Mouse (Mus musculus): ENCODE measurements around the gene Mafk. TPM values are rescaled to one million over a fixed set of nuclear protein-coding genes. Genes with fewer than 3 reads are reported as not detected.

Mafk gene
- polyA plus RNA-seq, 1 experiment = 43.9 TPM

DNA sequence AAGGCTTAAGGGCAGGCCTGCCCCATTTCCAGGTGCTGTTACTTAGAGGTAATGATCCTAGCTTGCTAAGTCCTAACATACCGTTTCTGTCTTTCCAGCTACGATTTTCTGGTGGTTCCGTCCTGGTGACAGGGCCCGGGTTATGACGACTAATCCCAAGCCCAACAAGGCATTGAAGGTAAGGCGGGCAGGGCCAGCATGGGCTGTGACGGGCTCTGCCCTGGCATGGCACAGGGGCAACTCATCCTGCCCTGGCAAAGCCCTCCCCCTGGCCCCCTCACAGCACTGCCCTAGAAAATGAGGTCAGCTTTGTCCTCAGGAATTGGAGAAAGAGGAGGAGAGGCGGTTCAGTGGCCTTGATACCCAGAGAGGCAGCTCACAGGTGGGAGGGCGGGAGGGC lies 7.7 kb downstream of the Mafk start:
- Histone ChIP-seq H3K4me1 (replicated peaks; ENCODE audit: control insufficient read depth, insufficient read depth, low read length) (peaks cover 37% of the 10 kb centered on the region), H3K36me3 (ENCODE audit: control insufficient read depth, insufficient read depth, low read length) (peaks cover 18% of the 10 kb centered on the region), H3K4me3 (ENCODE audit: control insufficient read depth, insufficient read depth, low read length) (no peak overlapping the region), H3K27me3 (ENCODE audit: control insufficient read depth, insufficient read depth, low read length) (no peaks in the 10 kb centered on the region), H3K27ac (ENCODE audit: control insufficient read depth, insufficient read depth, low read length) (no peak overlapping the region)
- TF ChIP-seq CTCF (IDR thresholded peaks at IDR 0.05; ENCODE audit: borderline replicate concordance, control insufficient read depth, extremely low read depth, insufficient read depth, low read length, poor library complexity) (no peak), POLR2A (IDR thresholded peaks at IDR 0.05; ENCODE audit: control insufficient read depth, extremely low read depth, insufficient read depth, low read length, poor library complexity) (no peak)
- 96% methylated on average over 9 of the region's 9 CpGs for WGBS
- DNase-seq = no peak

DNA sequence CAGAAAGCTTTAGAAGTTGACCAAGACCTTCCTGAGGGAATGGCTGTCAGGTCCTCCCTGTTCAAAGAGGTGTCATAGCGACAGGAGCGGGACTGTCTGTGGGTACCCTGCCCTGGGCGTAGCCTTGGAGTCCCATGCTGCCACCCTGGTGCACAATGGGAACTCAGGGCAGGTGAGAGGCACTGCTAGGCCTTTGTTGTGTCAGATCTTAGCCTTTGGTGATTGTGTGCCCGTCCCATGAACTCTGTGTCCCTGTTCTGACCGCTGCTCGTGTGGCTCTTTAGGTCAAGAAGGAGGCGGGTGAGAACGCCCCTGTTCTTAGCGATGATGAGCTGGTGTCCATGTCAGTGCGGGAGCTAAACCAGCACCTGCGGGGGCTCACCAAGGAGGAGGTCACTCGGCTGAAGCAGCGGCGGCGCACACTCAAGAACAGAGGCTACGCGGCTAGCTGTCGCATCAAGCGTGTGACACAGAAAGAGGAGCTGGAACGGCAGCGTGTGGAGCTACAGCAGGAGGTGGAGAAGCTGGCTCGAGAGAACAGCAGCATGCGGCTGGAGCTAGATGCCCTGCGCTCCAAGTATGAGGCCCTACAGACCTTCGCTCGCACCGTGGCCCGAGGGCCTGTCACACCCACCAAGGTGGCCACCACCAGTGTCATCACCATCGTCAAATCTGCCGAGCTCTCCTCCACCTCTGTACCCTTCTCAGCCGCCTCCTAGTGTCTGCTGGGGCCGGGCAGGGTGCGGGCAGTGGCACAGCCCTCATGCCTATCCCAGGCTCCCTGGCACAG lies 8.7 kb downstream of the Mafk start:
- Histone ChIP-seq H3K36me3 (ENCODE audit: control insufficient read depth, insufficient read depth, low read length) (peaks cover 18% of the 10 kb centered on the region), H3K27me3 (ENCODE audit: control insufficient read depth, insufficient read depth, low read length) (no peaks in the 10 kb centered on the region), H3K4me1 (replicated peaks; ENCODE audit: control insufficient read depth, insufficient read depth, low read length) (peaks cover 28% of the 10 kb centered on the region), H3K27ac (ENCODE audit: control insufficient read depth, insufficient read depth, low read length) (no peak overlapping the region), H3K4me3 (ENCODE audit: control insufficient read depth, insufficient read depth, low read length) (no peak overlapping the region)
- TF ChIP-seq POLR2A (IDR thresholded peaks at IDR 0.05; ENCODE audit: control insufficient read depth, extremely low read depth, insufficient read depth, low read length, poor library complexity) (no peak), CTCF (IDR thresholded peaks at IDR 0.05; ENCODE audit: borderline replicate concordance, control insufficient read depth, extremely low read depth, insufficient read depth, low read length, poor library complexity) (no peak)
- 97% methylated on average over 33 of the region's 33 CpGs for WGBS
- no peak for DNase-seq

DNA sequence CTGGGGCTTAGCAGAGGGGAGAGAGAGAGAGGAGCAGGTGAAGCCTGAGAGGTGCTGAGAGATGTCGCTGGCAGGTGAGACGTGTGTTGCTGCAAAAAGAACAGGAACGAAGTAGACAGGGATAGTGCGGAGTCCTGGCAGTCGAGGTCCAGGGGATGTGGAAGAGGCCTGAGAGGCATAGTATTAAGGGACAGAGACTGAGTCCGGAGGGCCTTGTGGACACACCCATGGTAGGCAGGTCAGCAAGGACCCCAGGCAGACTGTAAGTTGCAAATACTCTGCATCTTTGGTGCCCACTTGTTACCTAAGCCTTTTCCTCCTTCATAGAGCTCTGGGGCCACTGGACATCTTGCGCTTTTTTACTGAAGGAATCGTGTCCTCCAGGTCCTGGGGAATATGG lies 9.9 kb downstream of the Mafk start:
- no peak for DNase-seq
- no peaks in the 10 kb centered on the region for H3K27me3 ChIP-seq (ENCODE audit: control insufficient read depth, insufficient read depth, low read length)
- WGBS = 95% methylated on average over 8 of the region's 8 CpGs
- TF ChIP-seq CTCF (IDR thresholded peaks at IDR 0.05; ENCODE audit: borderline replicate concordance, control insufficient read depth, extremely low read depth, insufficient read depth, low read length, poor library complexity) (no peak), POLR2A (IDR thresholded peaks at IDR 0.05; ENCODE audit: control insufficient read depth, extremely low read depth, insufficient read depth, low read length, poor library complexity) (no peak)
- no peak overlapping the region for H3K4me3 ChIP-seq (ENCODE audit: control insufficient read depth, insufficient read depth, low read length)
- H3K36me3 ChIP-seq (ENCODE audit: control insufficient read depth, insufficient read depth, low read length) = peaks cover 18% of the 10 kb centered on the region
- H3K27ac ChIP-seq (ENCODE audit: control insufficient read depth, insufficient read depth, low read length) = no peak overlapping the region
- peaks cover 16% of the 10 kb centered on the region for H3K4me1 ChIP-seq (replicated peaks; ENCODE audit: control insufficient read depth, insufficient read depth, low read length)

DNA sequence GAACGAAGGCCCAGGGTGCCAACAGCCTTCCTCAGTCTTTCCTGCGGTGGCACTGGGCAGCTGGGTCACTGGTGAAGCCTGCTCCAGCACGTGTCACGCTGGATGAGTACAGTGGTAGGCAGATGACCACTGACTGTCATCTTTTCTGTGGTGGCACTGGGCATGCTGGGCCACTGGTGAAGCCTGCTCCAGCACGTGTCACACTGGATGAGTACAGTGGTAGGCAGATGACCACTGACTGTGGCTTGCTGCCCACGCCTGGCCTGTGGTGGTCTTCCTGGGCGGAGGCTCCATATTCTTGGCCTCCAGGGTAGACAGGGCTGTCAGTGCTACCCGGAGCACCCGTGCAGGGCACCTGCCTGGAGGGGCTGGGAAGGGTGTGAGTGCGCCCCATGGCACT lies 10.6 kb downstream of the Mafk start:
- H3K27ac ChIP-seq (ENCODE audit: control insufficient read depth, insufficient read depth, low read length) = no peak overlapping the region
- no peak for DNase-seq
- no peak for TF ChIP-seq POLR2A (IDR thresholded peaks at IDR 0.05; ENCODE audit: control insufficient read depth, extremely low read depth, insufficient read depth, low read length, poor library complexity)
- no peak for TF ChIP-seq CTCF (IDR thresholded peaks at IDR 0.05; ENCODE audit: borderline replicate concordance, control insufficient read depth, extremely low read depth, insufficient read depth, low read length, poor library complexity)
- H3K27me3 ChIP-seq (ENCODE audit: control insufficient read depth, insufficient read depth, low read length) = no peaks in the 10 kb centered on the region
- H3K4me1 ChIP-seq (replicated peaks; ENCODE audit: control insufficient read depth, insufficient read depth, low read length) = peaks cover 13% of the 10 kb centered on the region
- H3K36me3 ChIP-seq (ENCODE audit: control insufficient read depth, insufficient read depth, low read length) = peaks cover 18% of the 10 kb centered on the region
- no peak overlapping the region for H3K4me3 ChIP-seq (ENCODE audit: control insufficient read depth, insufficient read depth, low read length)
- WGBS = 97% methylated on average over 10 of the region's 10 CpGs

DNA sequence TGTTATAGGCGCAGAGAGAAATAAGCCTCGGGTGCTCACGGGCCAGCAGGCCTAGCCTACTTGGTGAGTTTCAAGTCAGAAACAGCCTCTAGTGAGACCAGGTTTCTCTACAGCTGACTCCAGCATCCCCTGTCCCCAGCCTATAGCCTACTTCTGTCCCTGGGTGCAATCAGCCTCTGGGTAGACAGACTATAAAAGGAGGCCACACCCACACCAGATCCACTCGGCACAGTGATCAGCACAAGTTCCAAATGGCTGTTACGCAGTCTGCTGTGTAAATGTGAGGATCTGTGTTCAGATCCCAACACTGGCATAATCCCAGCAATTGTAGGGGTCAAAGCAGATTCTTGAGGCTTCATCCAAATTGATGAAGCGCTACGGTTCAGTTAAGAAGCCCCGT lies 11.9 kb downstream of the Mafk start:
- Histone ChIP-seq H3K36me3 (ENCODE audit: control insufficient read depth, insufficient read depth, low read length) (peaks cover 18% of the 10 kb centered on the region), H3K27me3 (ENCODE audit: control insufficient read depth, insufficient read depth, low read length) (no peaks in the 10 kb centered on the region), H3K27ac (ENCODE audit: control insufficient read depth, insufficient read depth, low read length) (no peak overlapping the region), H3K4me1 (replicated peaks; ENCODE audit: control insufficient read depth, insufficient read depth, low read length) (peaks cover 5% of the 10 kb centered on the region), H3K4me3 (ENCODE audit: control insufficient read depth, insufficient read depth, low read length) (no peak overlapping the region)
- TF ChIP-seq POLR2A (IDR thresholded peaks at IDR 0.05; ENCODE audit: control insufficient read depth, extremely low read depth, insufficient read depth, low read length, poor library complexity) = no peak
- TF ChIP-seq CTCF (IDR thresholded peaks at IDR 0.05; ENCODE audit: borderline replicate concordance, control insufficient read depth, extremely low read depth, insufficient read depth, low read length, poor library complexity) = no peak
- WGBS = 91% methylated on average over 8 of the region's 8 CpGs
- DNase-seq = no peak

DNA sequence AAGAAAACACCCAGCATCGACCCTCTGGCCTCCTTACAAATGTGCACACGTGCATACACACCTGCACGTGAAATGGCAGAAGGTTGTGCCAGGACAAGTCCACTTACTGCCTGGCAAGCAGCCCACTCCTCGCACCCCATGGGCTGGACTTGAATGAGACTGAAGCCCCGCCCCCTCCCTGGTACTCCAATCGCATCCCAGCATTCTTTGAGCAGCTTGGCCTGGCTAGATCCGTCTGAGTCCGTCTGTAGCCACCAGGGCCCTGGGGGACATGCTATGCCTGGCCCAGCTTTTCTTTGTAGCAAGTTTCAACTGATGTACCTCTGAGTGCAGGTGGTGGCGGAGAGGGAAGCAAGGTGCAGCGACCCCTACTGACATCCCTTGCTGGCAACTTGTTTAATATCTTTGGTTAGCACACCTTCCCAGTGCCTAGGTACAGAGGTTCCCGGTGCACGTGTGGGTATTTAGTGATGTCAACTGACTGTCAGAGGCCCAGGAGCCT lies 12.3 kb downstream of the Mafk start:
- H3K36me3 ChIP-seq (ENCODE audit: control insufficient read depth, insufficient read depth, low read length) = peaks cover 18% of the 10 kb centered on the region
- DNase-seq = peak; percentile 36
- 28% methylated on average over 12 of the region's 12 CpGs for WGBS
- H3K27ac ChIP-seq (ENCODE audit: control insufficient read depth, insufficient read depth, low read length) = no peak overlapping the region
- H3K27me3 ChIP-seq (ENCODE audit: control insufficient read depth, insufficient read depth, low read length) = no peaks in the 10 kb centered on the region
- no peak overlapping the region for H3K4me3 ChIP-seq (ENCODE audit: control insufficient read depth, insufficient read depth, low read length)
- TF ChIP-seq CTCF (IDR thresholded peaks at IDR 0.05; ENCODE audit: borderline replicate concordance, control insufficient read depth, extremely low read depth, insufficient read depth, low read length, poor library complexity) (0 out of 2 replicates have a peak, but pooled peaks have one; percentile 52), POLR2A (IDR thresholded peaks at IDR 0.05; ENCODE audit: control insufficient read depth, extremely low read depth, insufficient read depth, low read length, poor library complexity) (no peak)
- H3K4me1 ChIP-seq (replicated peaks; ENCODE audit: control insufficient read depth, insufficient read depth, low read length) = 0 out of 2 replicates have a peak, but pooled peaks cover 4% of the 10 kb centered on the region

All from thymus, adult 2 months (tissue).